Mouse (Mus musculus) megakaryocyte, embryonic 14.5 days (primary cell): Measurements from ENCODE around the gene Oit1. TPM values are rescaled to one million over a fixed set of nuclear protein-coding genes. Genes with fewer than 3 reads are reported as not detected.

Experiments
- H3K27me3 ChIP-seq: replicated peaks from 2 replicates; pipeline ENCODE3; 2012; ENCODE audit warnings: inconsistent platforms
- H3K36me3 ChIP-seq: replicated peaks from 2 replicates; pipeline ENCODE3; 2012; ENCODE audit warnings: low read length, inconsistent platforms, mixed read lengths
- H3K4me1 ChIP-seq: 2 replicates; pipeline ENCODE4 v1.6.1; 2012; ENCODE audit warnings: inconsistent platforms
- H3K4me3 ChIP-seq: replicated peaks from 2 replicates; pipeline ENCODE3; 2012; ENCODE audit warnings: moderate library complexity, mild to moderate bottlenecking, inconsistent platforms
- H3K9me3 ChIP-seq: 2 replicates; pipeline ENCODE4 v1.6.1; 2012; ENCODE audit warnings: inconsistent platforms
- FLI1 ChIP-seq: IDR thresholded peaks from 2 replicates; pipeline ENCODE4 v1.6.1; 2012; ENCODE audit warnings: low read length, inconsistent platforms, mixed read lengths
- GATA1 ChIP-seq: IDR thresholded peaks from 3 replicates; pipeline ENCODE4 v1.6.1; 2012; ENCODE audit warnings: mixed read lengths, low read length, inconsistent platforms, borderline replicate concordance
- polyA plus RNA-seq: library from polyadenylated mRNA; stranded (reverse); fragments of >175 nt; gene quantifications from 2 replicates; pipeline ENCODE4 v1.2.3, GENCODE M21; 2012; ENCODE audit warnings: low replicate concordance; ENCODE audit not compliant: insufficient read depth

The Oit1 gene
- polyA plus RNA-seq, 1 experiment = not detected

GRCm38 (mm10) chr14:8326961-8327360, 51.6 kb downstream of the Oit1 start:
- H3K9me3 ChIP-seq = no peaks in the 10 kb centered on the region
- H3K36me3 ChIP-seq = no peaks in the 10 kb centered on the region
- TF ChIP-seq FLI1 (no peak), GATA1 (no peak)
- H3K27me3 ChIP-seq = peaks cover 5% of the 10 kb centered on the region
- H3K4me3 ChIP-seq = no peak overlapping the region
- no peaks in the 10 kb centered on the region for H3K4me1 ChIP-seq

GRCm38 (mm10) chr14:8325746-8326145, 52.8 kb downstream of the Oit1 start:
- Histone ChIP-seq H3K36me3 (no peaks in the 10 kb centered on the region), H3K27me3 (peaks cover 7% of the 10 kb centered on the region), H3K4me3 (no peak overlapping the region), H3K9me3 (no peaks in the 10 kb centered on the region), H3K4me1 (no peaks in the 10 kb centered on the region)
- TF ChIP-seq FLI1 (no peak), GATA1 (no peak)

DNA sequence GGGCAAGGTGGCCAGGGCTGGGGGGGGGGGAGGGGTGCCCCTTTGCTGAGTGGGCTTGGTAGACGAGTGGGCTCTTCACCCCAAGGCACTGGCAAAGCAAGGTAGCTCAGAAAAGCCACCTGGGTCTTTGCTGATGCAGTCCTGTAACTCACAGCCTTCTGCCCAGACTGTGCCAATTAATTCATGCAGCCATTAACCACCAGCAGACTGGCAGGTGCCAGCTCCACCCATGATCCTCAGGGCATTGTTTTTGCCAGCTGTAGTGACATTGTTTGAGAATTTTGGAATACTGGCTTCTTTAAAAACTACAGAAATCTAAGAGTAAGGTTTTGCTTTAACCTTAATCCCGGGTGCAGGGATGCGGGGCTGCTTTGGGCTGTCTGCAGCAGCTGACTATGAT, 58.0 kb downstream of the Oit1 start:
- Histone ChIP-seq H3K9me3 (peaks cover 17% of the 10 kb centered on the region), H3K4me1 (peaks cover 7% of the 10 kb centered on the region; the same call in 1 of the 2 replicates), H3K36me3 (no peaks in the 10 kb centered on the region), H3K27me3 (peaks cover 32% of the 10 kb centered on the region), H3K4me3 (no peak overlapping the region)
- TF ChIP-seq GATA1 (no peak), FLI1 (no peak)

- Histone ChIP-seq H3K36me3 (no peaks in the 10 kb centered on the region), H3K4me1 (peaks cover 7% of the 10 kb centered on the region; the same call in 1 of the 2 replicates), H3K9me3 (peaks cover 17% of the 10 kb centered on the region), H3K27me3 (peaks cover 44% of the 10 kb centered on the region), H3K4me3 (no peak within 1 kb of the TSS)
- TF ChIP-seq GATA1 (no peak), FLI1 (no peak)
These were observed 61.1 kb downstream of the Oit1 start, which contains the start of gene Fam107a for GRCm38 (mm10) chr14:8317194-8318097. TSS of gene Fam107a (minus strand) at chr14:8318023.

- no peak overlapping the region for H3K4me3 ChIP-seq
- TF ChIP-seq GATA1 (no peak), FLI1 (no peak)
- H3K36me3 ChIP-seq = no peaks in the 10 kb centered on the region
- peaks cover 17% of the 10 kb centered on the region for H3K9me3 ChIP-seq
- H3K27me3 ChIP-seq = peaks cover 46% of the 10 kb centered on the region
- H3K4me1 ChIP-seq = peaks cover 7% of the 10 kb centered on the region; the same call in 1 of the 2 replicates
These were observed 62.0 kb downstream of the Oit1 start for GRCm38 (mm10) chr14:8316366-8317193.

- TF ChIP-seq FLI1 (no peak), GATA1 (no peak)
- Histone ChIP-seq H3K4me3 (no peak overlapping the region), H3K36me3 (no peaks in the 10 kb centered on the region), H3K9me3 (peaks cover 17% of the 10 kb centered on the region), H3K27me3 (peaks cover 46% of the 10 kb centered on the region), H3K4me1 (peaks cover 7% of the 10 kb centered on the region; the same call in 1 of the 2 replicates)
These were observed 63.4 kb downstream of the Oit1 start for GRCm38 (mm10) chr14:8315169-8315568.

- Histone ChIP-seq H3K4me3 (no peak overlapping the region), H3K36me3 (no peaks in the 10 kb centered on the region), H3K27me3 (peaks cover 49% of the 10 kb centered on the region), H3K4me1 (peaks cover 7% of the 10 kb centered on the region; the same call in 1 of the 2 replicates), H3K9me3 (peaks cover 17% of the 10 kb centered on the region)
- no peak for TF ChIP-seq FLI1
- no peak for TF ChIP-seq GATA1
These were observed 64.0 kb downstream of the Oit1 start for GRCm38 (mm10) chr14:8314536-8314935.

DNA sequence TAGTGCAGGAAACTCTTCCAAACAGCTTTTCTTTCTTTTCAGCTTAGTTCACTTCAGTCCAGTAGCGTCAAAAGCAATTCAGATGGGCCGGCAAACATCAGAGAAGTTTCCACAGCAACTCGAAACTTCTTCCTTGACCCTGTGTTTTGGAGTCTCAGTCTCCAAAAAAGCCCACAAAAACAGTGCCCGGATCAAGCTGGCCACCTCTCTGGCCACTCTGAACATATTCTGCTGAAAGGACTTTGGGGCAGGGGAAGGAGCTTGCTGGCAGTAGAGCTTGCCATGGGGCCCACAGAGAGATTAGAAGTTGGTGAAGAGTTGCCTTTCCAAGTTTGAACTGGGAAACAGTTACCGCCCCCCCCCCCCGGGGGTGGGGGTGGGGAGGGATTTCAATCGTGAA, 64.7 kb downstream of the Oit1 start:
- TF ChIP-seq FLI1 = no peak
- no peak for TF ChIP-seq GATA1
- Histone ChIP-seq H3K4me1 (peaks cover 7% of the 10 kb centered on the region; the same call in 1 of the 2 replicates), H3K36me3 (no peaks in the 10 kb centered on the region), H3K27me3 (peaks cover 53% of the 10 kb centered on the region), H3K9me3 (peaks cover 17% of the 10 kb centered on the region), H3K4me3 (no peak overlapping the region)

DNA sequence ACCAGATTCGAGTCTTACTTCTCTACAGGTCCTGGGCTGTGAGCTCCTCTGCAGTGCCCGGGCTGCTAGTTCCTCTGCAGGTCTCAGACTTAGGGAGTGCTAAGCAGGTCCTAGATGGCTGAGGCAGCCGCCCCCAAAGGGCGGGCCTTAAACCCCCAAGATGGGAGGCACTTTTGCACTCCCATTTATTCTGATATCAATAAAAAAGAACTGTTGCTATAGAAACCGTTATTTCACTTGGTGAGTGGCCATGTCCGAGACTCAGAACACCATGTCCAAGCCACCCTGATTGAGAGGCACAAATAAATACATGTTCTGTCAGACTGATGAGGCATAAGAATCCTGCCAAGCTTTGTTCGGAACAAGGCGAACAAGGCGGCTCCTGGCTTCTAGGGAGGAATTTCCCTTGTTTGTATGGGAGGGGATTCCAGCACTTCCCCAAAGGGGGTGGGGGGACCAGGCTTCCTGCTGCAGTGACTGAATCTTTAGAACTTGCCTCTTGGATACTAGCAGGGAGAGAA, 68.9 kb downstream of the Oit1 start:
- TF ChIP-seq GATA1 = no peak
- H3K9me3 ChIP-seq = no peaks in the 10 kb centered on the region
- peaks cover 33% of the 10 kb centered on the region for H3K27me3 ChIP-seq
- H3K4me3 ChIP-seq = no peak overlapping the region
- H3K36me3 ChIP-seq = no peaks in the 10 kb centered on the region
- H3K4me1 ChIP-seq = no peaks in the 10 kb centered on the region
